Mouse (Mus musculus) myocyte (in vitro differentiated cells): Measurements from ENCODE around the gene Sirt3.

Source experiments
- MAX ChIP-seq: IDR thresholded peaks from one replicate; pipeline ENCODE4 v1.6.1; 2011; ENCODE audit warnings: low read depth, mild to moderate bottlenecking, control low read depth
- POLR2A ChIP-seq: IDR thresholded peaks from one replicate; pipeline ENCODE4 v1.6.1; 2011; ENCODE audit warnings: low read depth, mild to moderate bottlenecking, control low read depth, moderate library complexity; ENCODE audit not compliant: insufficient read length
- POLR2AphosphoS2 ChIP-seq: IDR thresholded peaks from one replicate; pipeline ENCODE4 v1.6.1; 2011; ENCODE audit warnings: low read depth, control low read depth; ENCODE audit not compliant: insufficient read length

GRCm38 (mm10) chr7:140855181-140855580 is 26.9 kb downstream of the Sirt3 start:
- TF ChIP-seq POLR2A (no peak), MAX (no peak), POLR2AphosphoS2 (no peak)
